Mouse (Mus musculus) ovary, adult 2 months (tissue): ENCODE measurements around the gene Ccdc54. TPM values are rescaled to one million over a fixed set of nuclear protein-coding genes. Genes with fewer than 3 reads are reported as not detected.

Experiments used
- polyA plus RNA-seq: library from polyadenylated mRNA; depleted of rRNA; stranded (reverse); fragments of >200 nt; gene quantifications from 2 replicates; pipeline ENCODE4 v1.2.3, GENCODE M21; 2012; rRNA removed

Gene Ccdc54
- not detected in 2 replicates for polyA plus RNA-seq

GRCm38 (mm10) chr16:50591054-50591453, at the start of gene Ccdc54:
Gene Ccdc54, minus strand, starts transcription at chr16:50591154.

Other genes with a start within 250 kb of the Ccdc54 start
- 9.6 and 10.7 TPM in 2 replicates for gene Bbx, start 158.8 kb downstream of the Ccdc54 start, polyA plus RNA-seq